Mouse (Mus musculus) thymus, adult 18-20 months (tissue): Measurements from ENCODE around the gene Jsrp1.

Experiments
- DNase-seq, 2 experiments: peaks; one replicate each; pipeline ENCODE4 v3.0.0; 2022; ENCODE audit warnings: mixed read lengths in 2 of 2

The Jsrp1 gene

GRCm38 (mm10) chr10:80790761-80791404 is 22.4 kb downstream of the Jsrp1 start:
- no peak for DNase-seq

- DNase-seq: no peak
Observed at GRCm38 (mm10) chr10:80787517-80787916, 25.8 kb downstream of the Jsrp1 start.

GRCm38 (mm10) chr10:80785963-80786362 is 27.3 kb downstream of the Jsrp1 start:
- DNase-seq: no peak

GRCm38 (mm10) chr10:80784871-80785270 is 28.4 kb downstream of the Jsrp1 start:
- no peak for DNase-seq

GRCm38 (mm10) chr10:80784302-80784701 is 29.0 kb downstream of the Jsrp1 start:
- no peak for DNase-seq

- no peak for DNase-seq
Observed at GRCm38 (mm10) chr10:80779565-80779964, 33.7 kb downstream of the Jsrp1 start.

- no peak for DNase-seq
Observed at GRCm38 (mm10) chr10:80777123-80777522, 36.2 kb downstream of the Jsrp1 start.

GRCm38 (mm10) chr10:80776358-80776869 is 36.9 kb downstream of the Jsrp1 start:
- DNase-seq: no peak

GRCm38 (mm10) chr10:80775731-80776130 is 37.6 kb downstream of the Jsrp1 start:
- no peak for DNase-seq

GRCm38 (mm10) chr10:80774981-80775380 is 38.3 kb downstream of the Jsrp1 start:
- no peak for DNase-seq

- peak in 1 of 2 experiments; percentile 37 for DNase-seq
Observed at GRCm38 (mm10) chr10:80774549-80774948, 38.7 kb downstream of the Jsrp1 start.

- no peak for DNase-seq
Observed at GRCm38 (mm10) chr10:80773816-80774215, 39.5 kb downstream of the Jsrp1 start.

- no peak for DNase-seq
Observed at GRCm38 (mm10) chr10:80768365-80768764, 44.9 kb downstream of the Jsrp1 start.

- no peak for DNase-seq
Observed at GRCm38 (mm10) chr10:80766161-80766815, 47.0 kb downstream of the Jsrp1 start.

GRCm38 (mm10) chr10:80765746-80766145 is 47.6 kb downstream of the Jsrp1 start:
- DNase-seq: no peak

- no peak for DNase-seq
Observed at GRCm38 (mm10) chr10:80763502-80763901, 49.8 kb downstream of the Jsrp1 start.

GRCm38 (mm10) chr10:80761821-80762220 is 51.5 kb downstream of the Jsrp1 start:
- DNase-seq: no peak

- no peak for DNase-seq
Observed at GRCm38 (mm10) chr10:80760596-80761524, 52.4 kb downstream of the Jsrp1 start.

GRCm38 (mm10) chr10:80758651-80759050 is 54.6 kb downstream of the Jsrp1 start:
- DNase-seq: no peak
